Mouse (Mus musculus) hindbrain, embryonic 15.5 days (tissue): ENCODE measurements around the gene Slc19a1. TPM values are rescaled to one million over a fixed set of nuclear protein-coding genes. Genes with fewer than 3 reads are reported as not detected.
A peak's percentile ranks its signal among the peaks of the same experiment; 100 is the strongest.

ENCODE experiments used
- ATAC-seq: fragments of 200-750 bp; cut with Nextera tagmentation; 2 replicates; pipeline ENCODE4 v1.8.0; 2017; ENCODE audit warnings: low read depth, moderate number of reproducible peaks, moderate TSS enrichment; ENCODE audit not compliant: low FRiP score
- H3K27ac ChIP-seq: fragments of 300-500 bp; sonication (generic); replicated peaks from 2 replicates; pipeline ENCODE4 v1.5.1; 2015; ENCODE audit warnings: mild to moderate bottlenecking, inconsistent platforms
- H3K27me3 ChIP-seq: fragments of 300-500 bp; sonication (generic); 2 replicates; pipeline ENCODE4 v1.6.1; 2015; ENCODE audit warnings: control low read depth, inconsistent platforms
- H3K36me3 ChIP-seq: fragments of 300-500 bp; sonication (generic); 2 replicates; pipeline ENCODE4 v1.6.1; 2015; ENCODE audit warnings: control low read depth, inconsistent platforms
- H3K4me1 ChIP-seq: fragments of 300-500 bp; sonication (generic); replicated peaks from 2 replicates; pipeline ENCODE4 v1.6.1; 2015; ENCODE audit warnings: control low read depth, inconsistent platforms
- H3K4me2 ChIP-seq: fragments of 300-500 bp; sonication (generic); 2 replicates; pipeline ENCODE4 v1.6.1; 2015; ENCODE audit warnings: moderate library complexity, mild to moderate bottlenecking, inconsistent platforms
- H3K4me3 ChIP-seq: fragments of 300-500 bp; sonication (generic); 2 replicates; pipeline ENCODE4 v1.5.1; 2015; ENCODE audit warnings: mild to moderate bottlenecking, inconsistent platforms
- H3K9ac ChIP-seq: fragments of 300-500 bp; sonication (generic); 2 replicates; pipeline ENCODE4 v1.6.1; 2015; ENCODE audit warnings: inconsistent platforms
- H3K9me3 ChIP-seq: fragments of 300-500 bp; sonication (generic); 2 replicates; pipeline ENCODE4 v1.6.1; 2016; ENCODE audit warnings: control low read depth, inconsistent platforms
- WGBS: fragments of 180-500 bp; shearing (Covaris S2); methylation state at CpG from one replicate; pipeline ENCODE4 v1.1.7; 2015; 5-methylcytosine and 5-hydroxymethylcytosine counted together
- polyA plus RNA-seq: library from polyadenylated mRNA; unstranded; fragments of >200 nt; fragmentation: Nextera tagmentation; extraction: Ambion mirVana; gene quantifications from 2 replicates; pipeline ENCODE4 v1.2.1, GENCODE M21; 2015

The Slc19a1 gene
- polyA plus RNA-seq, 1 experiment from 2014 or later: 42.9 TPM

DNA sequence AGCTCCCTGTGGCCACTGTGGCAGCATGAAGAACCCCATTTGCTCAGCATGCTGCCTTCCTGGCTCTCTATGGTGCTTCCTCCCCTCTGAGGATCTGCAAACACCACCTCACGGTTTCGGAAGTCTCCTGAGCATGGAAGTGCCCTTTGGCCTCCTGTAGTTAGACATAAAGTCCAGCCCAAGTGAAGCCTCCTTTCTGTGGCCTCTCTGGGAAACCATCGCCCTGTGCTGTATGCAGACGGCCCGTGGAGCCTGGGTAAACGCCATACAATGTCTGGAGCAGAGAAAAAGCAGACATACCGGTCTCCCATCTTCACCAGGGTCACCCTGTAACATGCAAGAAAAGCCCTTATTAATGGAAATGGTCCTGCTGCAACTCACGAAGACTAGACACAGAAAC, 46.9 kb downstream of the Slc19a1 start:
- ATAC-seq: no peak
- H3K27ac ChIP-seq: no peak overlapping the region
- H3K4me2 ChIP-seq: no peak overlapping the region
- H3K9ac ChIP-seq: no peak overlapping the region
- H3K4me3 ChIP-seq: no peak overlapping the region
- WGBS: 89% methylated on average over 8 of the region's 8 CpGs
- H3K36me3 ChIP-seq: no peaks in the 10 kb centered on the region
- H3K4me1 ChIP-seq: 0 out of 2 replicates have a peak, but pooled peaks cover 3% of the 10 kb centered on the region
- H3K27me3 ChIP-seq: no peaks in the 10 kb centered on the region
- no peaks in the 10 kb centered on the region for H3K9me3 ChIP-seq

DNA sequence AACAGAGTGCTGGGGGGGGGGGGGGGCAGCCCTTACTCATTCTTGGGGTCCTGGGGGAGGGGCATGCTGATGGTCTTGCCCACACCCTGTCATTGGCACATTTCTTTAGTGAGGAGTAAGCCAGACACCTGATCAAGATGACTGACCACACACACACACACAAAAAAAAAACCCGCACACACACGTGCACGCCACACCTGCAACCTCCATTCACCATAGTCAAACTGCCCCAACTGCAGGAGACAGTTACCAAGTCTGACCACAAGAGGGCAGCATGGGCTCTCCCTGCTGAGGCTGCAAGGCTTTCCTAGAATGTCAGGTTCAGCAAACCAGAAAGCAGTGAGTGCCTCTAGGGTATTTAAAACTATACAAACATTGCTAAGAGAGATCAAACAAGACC, 50.4 kb downstream of the Slc19a1 start:
- WGBS: 31% methylated on average over 3 of the region's 3 CpGs
- H3K36me3 ChIP-seq: no peaks in the 10 kb centered on the region
- no peaks in the 10 kb centered on the region for H3K9me3 ChIP-seq
- H3K27ac ChIP-seq: no peak overlapping the region
- no peak overlapping the region for H3K4me2 ChIP-seq
- H3K4me3 ChIP-seq: no peak overlapping the region
- H3K4me1 ChIP-seq: 0 out of 2 replicates have a peak, but pooled peaks cover 3% of the 10 kb centered on the region
- no peaks in the 10 kb centered on the region for H3K27me3 ChIP-seq
- no peak overlapping the region for H3K9ac ChIP-seq
- ATAC-seq: no peak

DNA sequence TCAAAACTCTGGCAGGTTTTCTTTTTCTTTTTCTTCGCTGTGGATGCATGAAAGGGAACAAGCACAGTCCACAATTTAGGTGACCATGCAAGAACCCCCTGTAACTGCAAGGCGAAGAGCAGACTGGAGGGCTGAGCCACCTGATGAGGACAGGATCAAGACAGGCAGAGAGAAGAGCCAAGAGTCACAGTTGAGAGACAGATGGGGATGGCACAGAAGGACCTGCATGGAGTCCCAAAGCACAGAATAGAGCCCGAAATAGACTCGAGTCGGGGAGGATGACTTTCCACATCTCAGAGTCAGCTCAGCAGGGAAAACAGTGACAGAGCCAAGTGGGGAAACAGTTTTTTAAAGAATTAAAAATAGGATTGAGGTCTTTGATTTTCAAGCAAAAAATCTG, 50.9 kb downstream of the Slc19a1 start:
- Histone ChIP-seq H3K9me3 (no peaks in the 10 kb centered on the region), H3K4me3 (no peak overlapping the region), H3K9ac (no peak overlapping the region), H3K4me1 (0 out of 2 replicates have a peak, but pooled peaks cover 3% of the 10 kb centered on the region), H3K36me3 (no peaks in the 10 kb centered on the region), H3K27me3 (no peaks in the 10 kb centered on the region), H3K27ac (peak overlapping the region; percentile 23; the same call in 1 of the 2 replicates), H3K4me2 (no peak overlapping the region)
- no peak for ATAC-seq
- WGBS: 60% methylated on average over 5 of the region's 5 CpGs

DNA sequence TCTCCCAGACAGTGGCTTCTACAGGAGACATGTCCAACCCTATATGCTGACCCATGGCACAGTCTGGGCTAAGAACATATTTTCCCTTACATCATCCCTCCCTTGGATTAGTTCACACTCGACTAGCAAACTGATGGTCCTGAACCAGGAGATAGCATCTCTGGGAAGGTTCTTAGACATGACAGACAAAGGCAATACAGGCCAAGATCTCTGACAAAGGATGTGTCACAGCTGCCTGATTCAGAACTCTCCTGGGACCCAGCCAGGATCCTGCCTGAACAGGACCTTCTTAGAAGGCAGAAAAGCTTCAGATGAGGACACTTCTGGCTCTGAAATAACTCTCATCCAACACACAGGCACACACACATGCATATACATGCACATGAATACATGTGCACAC, 52.5 kb downstream of the Slc19a1 start:
- Histone ChIP-seq H3K4me1 (0 out of 2 replicates have a peak, but pooled peaks cover 6% of the 10 kb centered on the region), H3K4me2 (no peak overlapping the region), H3K9me3 (no peaks in the 10 kb centered on the region), H3K36me3 (no peaks in the 10 kb centered on the region), H3K27me3 (no peaks in the 10 kb centered on the region), H3K9ac (no peak overlapping the region), H3K4me3 (no peak overlapping the region), H3K27ac (no peak overlapping the region)
- ATAC-seq: no peak
- 79% methylated on average over 1 of the region's 1 CpGs for WGBS

DNA sequence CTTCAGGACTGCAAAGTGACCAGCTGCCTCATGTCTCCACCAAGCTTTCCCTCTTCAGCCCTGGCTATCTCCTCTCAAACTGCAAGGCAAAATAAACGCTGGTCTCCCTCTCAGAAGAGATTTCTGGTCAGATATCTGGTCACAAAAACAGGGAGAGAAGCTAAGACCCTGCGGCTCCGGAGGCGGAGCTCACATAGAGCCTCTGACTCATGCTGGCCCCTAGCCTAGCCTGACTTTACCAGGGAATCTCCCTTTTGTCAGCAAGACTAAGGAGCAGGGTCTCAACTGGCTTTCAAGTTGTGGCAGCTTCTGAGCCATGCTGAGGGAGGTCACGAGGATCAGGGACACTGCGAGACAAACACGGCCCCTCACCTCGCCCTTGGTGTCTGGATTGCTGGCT, 57.3 kb downstream of the Slc19a1 start:
- H3K27ac ChIP-seq: no peak overlapping the region
- no peak overlapping the region for H3K9ac ChIP-seq
- H3K9me3 ChIP-seq: 0 out of 2 replicates have a peak, but pooled peaks cover 4% of the 10 kb centered on the region
- H3K4me3 ChIP-seq: no peak overlapping the region
- H3K27me3 ChIP-seq: no peaks in the 10 kb centered on the region
- 0 out of 2 replicates have a peak, but pooled peaks cover 3% of the 10 kb centered on the region for H3K4me1 ChIP-seq
- H3K4me2 ChIP-seq: no peak overlapping the region
- 46% methylated on average over 8 of the region's 8 CpGs for WGBS
- H3K36me3 ChIP-seq: no peaks in the 10 kb centered on the region
- peak; percentile 65; the same call in 1 of the 2 replicates for ATAC-seq

DNA sequence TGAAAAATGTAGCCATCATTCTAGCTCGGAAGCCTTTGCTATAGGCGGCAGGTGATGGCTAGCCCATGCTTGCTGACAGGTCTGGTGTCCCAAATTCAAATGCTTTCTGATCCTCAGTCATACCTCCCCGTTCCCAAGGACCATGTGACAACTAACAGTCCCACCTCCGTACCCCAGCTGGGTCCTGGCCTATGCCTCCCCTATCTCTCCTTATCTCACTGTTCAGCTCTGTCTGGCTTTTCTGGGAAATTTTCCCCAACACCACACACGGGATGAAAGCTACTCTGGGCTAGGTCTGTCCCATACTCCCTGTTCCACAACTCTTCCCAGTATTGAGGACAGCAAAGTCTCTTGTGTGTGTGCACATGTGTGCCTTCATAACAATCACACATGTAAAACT, 58.0 kb downstream of the Slc19a1 start:
- Histone ChIP-seq H3K27ac (no peak overlapping the region), H3K4me3 (no peak overlapping the region), H3K36me3 (no peaks in the 10 kb centered on the region), H3K4me2 (no peak overlapping the region), H3K27me3 (no peaks in the 10 kb centered on the region), H3K4me1 (0 out of 2 replicates have a peak, but pooled peaks cover 3% of the 10 kb centered on the region), H3K9me3 (0 out of 2 replicates have a peak, but pooled peaks cover 4% of the 10 kb centered on the region), H3K9ac (no peak overlapping the region)
- 83% methylated on average over 5 of the region's 5 CpGs for WGBS
- ATAC-seq: no peak

DNA sequence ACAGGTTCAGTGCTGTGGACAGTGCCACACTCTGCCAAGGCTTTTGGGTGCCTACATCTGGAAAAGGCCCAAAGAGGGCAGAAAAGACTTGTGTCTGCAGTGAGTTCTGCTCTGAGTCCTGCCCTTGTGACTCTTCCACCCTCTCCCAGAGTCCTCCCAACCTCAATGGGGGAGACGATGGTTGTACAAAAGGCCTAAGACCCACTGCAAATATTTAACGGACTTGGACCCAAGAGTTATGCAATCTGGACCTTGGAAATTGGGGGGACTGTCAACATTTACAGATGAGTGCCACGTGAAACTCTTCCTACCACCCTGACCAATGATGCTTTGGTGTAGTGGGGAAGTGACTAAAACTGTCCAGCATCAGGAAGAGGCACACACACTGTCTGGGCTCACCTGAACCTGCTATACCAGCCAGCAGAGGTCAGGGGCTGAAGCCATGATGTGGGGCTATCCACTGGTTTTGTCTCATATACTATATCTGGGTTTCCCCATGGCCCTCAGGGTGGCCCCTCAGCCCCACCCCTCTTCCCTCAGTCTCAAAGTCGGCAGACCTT, 59.6 kb downstream of the Slc19a1 start:
- Histone ChIP-seq H3K9ac (no peak overlapping the region), H3K4me1 (0 out of 2 replicates have a peak, but pooled peaks cover 3% of the 10 kb centered on the region), H3K27ac (no peak overlapping the region), H3K4me2 (no peak overlapping the region), H3K4me3 (no peak overlapping the region), H3K9me3 (0 out of 2 replicates have a peak, but pooled peaks cover 4% of the 10 kb centered on the region), H3K36me3 (no peaks in the 10 kb centered on the region), H3K27me3 (no peaks in the 10 kb centered on the region)
- WGBS: 91% methylated on average over 4 of the region's 4 CpGs
- ATAC-seq: no peak

DNA sequence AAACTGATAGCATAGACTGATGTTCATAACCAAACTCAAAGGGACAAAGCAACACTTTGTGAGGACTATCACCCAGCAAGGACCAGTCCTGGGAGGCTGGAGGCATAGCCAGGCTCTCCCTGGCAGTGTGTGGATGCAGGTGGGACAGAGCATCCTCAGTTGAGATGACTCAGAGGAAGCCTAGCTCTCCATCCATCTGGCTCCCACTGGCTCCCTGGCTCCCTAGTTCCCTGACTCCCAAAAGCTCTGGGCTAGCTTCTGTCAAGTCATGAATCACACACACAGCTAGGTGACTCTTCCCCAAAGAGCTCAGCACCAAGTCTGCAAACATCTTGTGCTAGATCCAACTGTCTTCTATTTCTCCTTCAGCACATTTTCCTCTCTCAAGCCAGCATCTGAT, 61.8 kb downstream of the Slc19a1 start:
- Histone ChIP-seq H3K9me3 (0 out of 2 replicates have a peak, but pooled peaks cover 4% of the 10 kb centered on the region), H3K4me2 (no peak overlapping the region), H3K9ac (no peak overlapping the region), H3K27ac (no peak overlapping the region), H3K36me3 (no peaks in the 10 kb centered on the region), H3K27me3 (no peaks in the 10 kb centered on the region), H3K4me3 (no peak overlapping the region), H3K4me1 (0 out of 2 replicates have a peak, but pooled peaks cover 10% of the 10 kb centered on the region)
- ATAC-seq: no peak

DNA sequence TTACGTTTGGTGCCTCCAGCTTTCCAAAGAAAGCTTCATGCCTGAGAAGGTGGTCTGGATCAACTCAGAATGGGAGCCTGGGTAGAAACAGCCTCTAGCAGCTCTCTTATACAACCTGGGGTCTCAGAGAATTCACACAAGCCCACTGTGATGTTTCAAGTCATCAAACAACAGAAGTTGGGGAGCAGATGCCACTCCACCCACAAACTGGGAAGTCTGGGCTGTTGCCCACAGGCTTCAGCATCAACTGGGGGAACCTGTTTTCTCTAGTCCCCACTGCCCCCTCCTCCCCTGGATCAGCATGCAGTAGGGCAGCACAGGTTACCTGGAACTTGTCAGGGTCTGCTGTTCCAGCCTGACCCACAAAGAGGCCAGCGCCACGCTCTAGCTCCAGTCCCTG, 63.6 kb downstream of the Slc19a1 start:
- Histone ChIP-seq H3K36me3 (no peaks in the 10 kb centered on the region), H3K4me3 (no peak overlapping the region), H3K4me2 (no peak overlapping the region), H3K4me1 (0 out of 2 replicates have a peak, but pooled peaks cover 7% of the 10 kb centered on the region), H3K27me3 (no peaks in the 10 kb centered on the region), H3K9me3 (0 out of 2 replicates have a peak, but pooled peaks cover 4% of the 10 kb centered on the region), H3K9ac (no peak overlapping the region), H3K27ac (no peak overlapping the region)
- 93% methylated on average over 3 of the region's 3 CpGs for WGBS
- ATAC-seq: no peak

DNA sequence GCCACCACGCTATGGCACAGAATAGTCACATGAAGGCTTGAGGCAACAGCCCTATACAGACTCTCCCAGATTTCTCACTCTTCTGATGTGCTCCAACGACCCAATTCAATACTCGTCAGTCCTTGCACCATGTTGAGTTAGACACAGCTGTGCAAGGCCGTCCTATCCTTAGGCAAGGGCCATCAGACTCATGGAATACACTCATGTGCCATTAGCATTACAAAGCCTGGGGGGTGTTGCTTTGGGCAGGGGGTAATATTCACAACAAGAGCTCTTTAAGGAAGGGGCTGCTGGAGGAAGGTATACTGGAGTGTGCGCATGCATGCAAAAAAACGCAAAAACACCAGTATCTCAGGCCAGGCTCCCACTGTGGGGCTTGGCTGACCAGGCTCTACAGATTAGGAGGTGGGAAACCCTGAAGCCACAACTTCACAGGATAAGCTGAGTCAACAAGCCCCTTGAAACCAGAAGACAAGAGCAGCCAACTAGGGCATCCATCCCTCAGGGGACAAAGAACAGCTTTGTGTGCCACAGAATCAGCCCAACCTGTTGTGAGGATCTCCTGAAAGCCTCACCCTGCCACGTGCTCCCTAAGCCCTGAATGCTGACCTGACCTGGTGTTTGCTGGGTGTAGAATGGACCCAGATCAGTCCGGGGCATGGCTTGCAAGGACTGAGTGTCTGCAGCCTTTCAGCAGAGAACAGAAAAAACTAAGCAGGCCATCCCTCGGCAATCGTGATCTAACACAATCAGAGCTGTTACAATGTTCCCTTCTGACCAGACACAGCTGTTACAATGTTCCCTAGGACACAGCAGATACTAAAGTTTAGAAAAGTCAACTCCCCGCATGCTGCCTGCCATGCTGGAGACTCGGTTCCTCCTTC, 65.2 kb downstream of the Slc19a1 start:
- 0 out of 2 replicates have a peak, but pooled peaks cover 7% of the 10 kb centered on the region for H3K4me1 ChIP-seq
- 0 out of 2 replicates have a peak, but pooled peaks cover 4% of the 10 kb centered on the region for H3K9me3 ChIP-seq
- no peaks in the 10 kb centered on the region for H3K36me3 ChIP-seq
- WGBS: 53% methylated on average over 12 of the region's 12 CpGs
- H3K27me3 ChIP-seq: no peaks in the 10 kb centered on the region
- H3K9ac ChIP-seq: no peak overlapping the region
- no peak overlapping the region for H3K4me3 ChIP-seq
- no peak for ATAC-seq
- no peak overlapping the region for H3K27ac ChIP-seq
- no peak overlapping the region for H3K4me2 ChIP-seq

DNA sequence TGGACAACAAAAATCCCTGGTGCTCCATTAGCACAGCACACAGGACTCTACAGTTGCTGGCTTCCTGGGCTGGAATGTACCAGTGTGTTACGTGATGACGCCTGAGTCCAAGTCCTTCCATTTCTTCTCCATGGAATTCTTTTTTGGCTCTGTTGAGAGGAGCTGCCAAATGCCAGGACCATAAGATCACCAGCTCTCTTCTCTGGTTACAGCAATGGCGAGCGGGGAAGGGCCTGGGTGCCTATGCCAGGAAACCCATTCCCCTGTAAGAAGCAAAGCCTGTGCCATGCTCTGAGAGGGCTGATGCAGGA, 65.8 kb downstream of the Slc19a1 start:
- Histone ChIP-seq H3K9ac (no peak overlapping the region), H3K27me3 (no peaks in the 10 kb centered on the region), H3K27ac (no peak overlapping the region), H3K36me3 (no peaks in the 10 kb centered on the region), H3K4me2 (no peak overlapping the region), H3K4me1 (0 out of 2 replicates have a peak, but pooled peaks cover 7% of the 10 kb centered on the region), H3K9me3 (0 out of 2 replicates have a peak, but pooled peaks cover 3% of the 10 kb centered on the region), H3K4me3 (no peak overlapping the region)
- WGBS: 88% methylated on average over 4 of the region's 4 CpGs
- no peak for ATAC-seq

DNA sequence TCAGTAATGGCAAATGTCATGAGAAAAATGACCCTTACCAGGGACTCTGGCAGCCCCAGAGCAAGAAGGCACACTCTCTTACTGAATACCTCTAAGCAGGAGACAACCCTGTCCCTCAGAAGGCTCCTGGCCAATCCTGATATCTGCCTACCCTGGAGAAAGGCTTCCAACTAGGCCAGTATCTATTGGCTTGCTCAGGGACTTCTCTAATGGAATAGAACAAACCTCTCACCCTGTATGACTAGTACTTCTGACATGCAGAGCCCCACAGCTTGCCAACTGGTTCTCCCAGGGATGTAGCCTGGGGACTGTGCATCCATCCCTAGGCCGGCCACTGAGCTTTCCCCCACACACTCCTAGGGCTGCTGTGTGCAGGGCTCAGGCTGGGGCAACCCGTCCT, 66.6 kb downstream of the Slc19a1 start:
- Histone ChIP-seq H3K4me1 (0 out of 2 replicates have a peak, but pooled peaks cover 7% of the 10 kb centered on the region), H3K27me3 (no peaks in the 10 kb centered on the region), H3K9me3 (no peaks in the 10 kb centered on the region), H3K36me3 (no peaks in the 10 kb centered on the region), H3K4me3 (no peak overlapping the region), H3K27ac (no peak overlapping the region), H3K9ac (no peak overlapping the region), H3K4me2 (no peak overlapping the region)
- no peak for ATAC-seq
- 88% methylated on average over 2 of the region's 2 CpGs for WGBS
